Mouse (Mus musculus) retina, embryonic 14.5 days (tissue): ENCODE results near the gene Wee2.
A peak's percentile ranks its signal among the peaks of the same experiment; 100 is the strongest.

Experiments
- DNase-seq: peaks from one replicate; pipeline ENCODE4 v3.0.0-alpha.2; 2015; ENCODE audit warnings: low spot score

Gene Wee2

GRCm38 (mm10) chr6:40436047-40436483 lies 2.8 kb upstream of the Wee2 start, which contains the start of gene E330009J07Rik:
Gene E330009J07Rik, minus strand, starts transcription at chr6:40436135.
- DNase-seq, result peak; percentile 82

GRCm38 (mm10) chr6:40439731-40440130 lies 843 bp downstream of the Wee2 start:
- DNase-seq, result no peak

GRCm38 (mm10) chr6:40441276-40441675 lies 2.4 kb downstream of the Wee2 start:
- DNase-seq, result no peak

GRCm38 (mm10) chr6:40441755-40442154 lies 2.9 kb downstream of the Wee2 start:
- no peak for DNase-seq

GRCm38 (mm10) chr6:40443281-40443928 lies 4.5 kb downstream of the Wee2 start:
- DNase-seq, result no peak

GRCm38 (mm10) chr6:40448626-40449025 lies 9.7 kb downstream of the Wee2 start:
- no peak for DNase-seq

GRCm38 (mm10) chr6:40454436-40455041 lies 15.7 kb downstream of the Wee2 start:
- peak; percentile 74 for DNase-seq

- peak; percentile 27 for DNase-seq
These were observed 26.8 kb downstream of the Wee2 start for GRCm38 (mm10) chr6:40465710-40466109.

- DNase-seq, result peak; percentile 96
These were observed 32.2 kb downstream of the Wee2 start, which contains the start of gene Ssbp1 for GRCm38 (mm10) chr6:40470916-40471719. Gene Ssbp1, plus strand, starts transcription at chr6:40471352.

- DNase-seq, result no peak
These were observed 32.8 kb downstream of the Wee2 start for GRCm38 (mm10) chr6:40471720-40472010.

- DNase-seq, result no peak
These were observed 37.2 kb downstream of the Wee2 start for GRCm38 (mm10) chr6:40476132-40476531.

- peak; percentile 43 for DNase-seq
These were observed 40.8 kb downstream of the Wee2 start for GRCm38 (mm10) chr6:40479705-40480104.

- DNase-seq, result no peak
These were observed 43.4 kb downstream of the Wee2 start for GRCm38 (mm10) chr6:40482318-40482717.

- DNase-seq, result no peak
These were observed 52.0 kb downstream of the Wee2 start, which contains the start of gene Tas2r137 for GRCm38 (mm10) chr6:40490933-40491332. Gene Tas2r137, plus strand, starts transcription at chr6:40491233.

- no peak for DNase-seq
These were observed 54.3 kb downstream of the Wee2 start, which contains the start of gene Tas2r108 for GRCm38 (mm10) chr6:40493229-40493628. Gene Tas2r108, plus strand, starts transcription at chr6:40493529.
